Mouse (Mus musculus) brown adipose tissue, adult 24 weeks (tissue): ENCODE data around the gene Ptov1. TPM values are rescaled to one million over a fixed set of nuclear protein-coding genes. Genes with fewer than 3 reads are reported as not detected.

Source experiments
- H3K27ac ChIP-seq: fragments of 200-500 bp; replicated peaks from 2 replicates; pipeline ENCODE4 v1.5.1; 2012; ENCODE audit warnings: low read depth, mild to moderate bottlenecking, low read length
- H3K4me1 ChIP-seq: fragments of 200-500 bp; 2 replicates; pipeline ENCODE4 v1.6.1; 2012; ENCODE audit warnings: low read length, mixed read lengths; ENCODE audit not compliant: control insufficient read depth, insufficient read depth, insufficient read length
- H3K4me3 ChIP-seq: fragments of 200-500 bp; 2 replicates; pipeline ENCODE4 v1.5.1; 2012; ENCODE audit warnings: low read depth, mild to moderate bottlenecking, low read length, moderate library complexity; ENCODE audit not compliant: insufficient read depth
- polyA plus RNA-seq: library from polyadenylated mRNA; stranded (reverse); fragments of >200 nt; gene quantifications from 2 replicates; pipeline ENCODE4 v1.2.4, GENCODE M21; 2012; ENCODE audit not compliant: missing spikeins, insufficient read depth, insufficient read length

The Ptov1 gene
- polyA plus RNA-seq = 68.5 and 73.6 TPM in 2 replicates

GRCm38 (mm10) chr7:44869697-44870528 is at the start of gene Ptov1:
Ptov1 (minus strand) TSS chr7:44869788.
- peak within 1 kb of the TSS; percentile 85 for H3K27ac ChIP-seq
- H3K4me3 ChIP-seq = peak within 1 kb of the TSS; percentile 74
- peaks cover 20% of the 10 kb centered on the region for H3K4me1 ChIP-seq

DNA sequence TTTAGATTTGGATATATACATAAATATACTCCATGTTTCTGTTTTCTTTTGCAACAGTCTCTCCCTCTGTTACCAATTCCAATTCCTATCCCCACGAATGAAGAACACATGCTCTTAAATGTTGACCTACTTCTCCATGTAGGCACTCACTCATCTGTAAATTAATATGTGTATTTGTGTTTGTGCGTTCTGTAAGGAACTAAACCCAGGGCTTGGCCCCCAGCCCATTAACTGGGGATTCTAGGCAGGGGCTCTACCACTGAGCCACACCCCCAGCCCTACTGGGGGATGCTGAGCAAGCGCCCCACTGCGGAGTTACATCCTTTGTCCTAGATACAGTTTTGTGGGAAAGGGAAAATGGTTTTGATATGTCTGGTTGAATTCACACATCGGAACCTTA is 49.5 kb upstream of the Ptov1 start:
- no peak overlapping the region for H3K27ac ChIP-seq
- no peak overlapping the region for H3K4me3 ChIP-seq
- 0 out of 2 replicates have a peak, but pooled peaks cover 2% of the 10 kb centered on the region for H3K4me1 ChIP-seq

DNA sequence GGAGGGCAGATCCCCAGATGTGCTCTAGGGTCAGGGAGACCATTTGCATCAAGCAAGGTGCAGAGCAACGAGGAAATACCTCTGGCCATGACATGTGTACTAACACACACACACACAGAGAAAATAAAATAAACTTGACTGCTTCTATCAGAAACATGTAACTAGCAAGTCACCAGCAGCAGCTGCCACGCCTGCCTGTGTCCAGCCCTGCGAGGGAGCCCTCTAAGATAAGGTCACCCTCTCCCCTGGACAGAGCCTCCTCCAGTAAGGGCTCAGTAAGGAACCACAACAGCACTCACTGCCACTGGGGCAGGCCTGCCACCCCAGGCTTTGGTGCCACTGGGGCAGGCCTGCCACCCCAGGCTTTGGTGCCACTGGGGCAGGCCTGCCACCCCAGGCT is 48.6 kb upstream of the Ptov1 start:
- H3K4me3 ChIP-seq = no peak overlapping the region
- no peak overlapping the region for H3K27ac ChIP-seq
- H3K4me1 ChIP-seq = 0 out of 2 replicates have a peak, but pooled peaks cover 2% of the 10 kb centered on the region

- 0 out of 2 replicates have a peak, but pooled peaks cover 2% of the 10 kb centered on the region for H3K4me1 ChIP-seq
- H3K27ac ChIP-seq = no peak overlapping the region
- no peak overlapping the region for H3K4me3 ChIP-seq
Observed at GRCm38 (mm10) chr7:44916881-44917280, 47.3 kb upstream of the Ptov1 start.

- Histone ChIP-seq H3K27ac (no peak overlapping the region), H3K4me1 (0 out of 2 replicates have a peak, but pooled peaks cover 2% of the 10 kb centered on the region), H3K4me3 (no peak overlapping the region)
Observed at GRCm38 (mm10) chr7:44916191-44916590, 46.6 kb upstream of the Ptov1 start.

DNA sequence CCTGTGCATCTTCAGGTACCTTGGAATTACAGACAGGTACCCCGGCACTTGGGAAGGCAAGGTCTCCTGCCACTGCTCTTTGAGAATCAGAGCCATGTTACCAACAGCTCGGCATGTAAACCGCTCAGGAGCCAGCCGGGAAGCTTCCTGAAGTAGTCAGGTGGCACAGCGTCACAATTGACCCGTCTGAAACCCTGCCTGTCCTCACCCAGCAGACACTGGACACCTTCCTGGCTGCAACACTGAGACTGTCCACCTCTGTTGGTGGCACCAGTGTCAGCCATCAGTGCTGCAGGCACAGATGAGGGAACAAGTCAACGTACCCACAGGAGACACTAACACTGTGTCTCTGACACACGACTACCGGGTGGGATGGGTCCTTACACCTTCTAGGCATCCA is 45.7 kb upstream of the Ptov1 start:
- H3K4me3 ChIP-seq = no peak overlapping the region
- no peak overlapping the region for H3K27ac ChIP-seq

DNA sequence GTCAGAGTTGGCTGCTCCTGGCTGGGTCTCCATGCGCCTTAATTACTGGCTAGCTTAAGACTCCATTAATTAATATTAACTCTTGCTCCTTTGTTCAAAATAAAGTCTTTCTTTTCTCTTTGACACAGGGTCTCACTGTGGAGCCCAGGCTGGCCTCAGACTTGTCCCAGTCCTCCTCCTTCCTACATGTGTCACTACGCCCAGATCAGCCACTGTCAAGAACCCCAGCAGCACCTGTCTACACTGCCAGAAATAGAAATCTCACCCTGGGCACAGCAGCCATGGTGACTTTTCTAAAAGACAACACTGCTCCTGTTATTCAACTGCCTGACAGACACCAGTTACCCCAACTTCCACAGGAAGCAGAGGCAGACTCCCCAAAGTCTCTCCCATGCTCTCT is 44.8 kb upstream of the Ptov1 start:
- H3K4me3 ChIP-seq = no peak overlapping the region
- 0 out of 2 replicates have a peak, but pooled peaks cover 2% of the 10 kb centered on the region for H3K4me1 ChIP-seq
- H3K27ac ChIP-seq = no peak overlapping the region

More for the DNA sequence above, 45.7 kb upstream of the Ptov1 start:
- H3K4me1 ChIP-seq = 0 out of 2 replicates have a peak, but pooled peaks cover 2% of the 10 kb centered on the region

DNA sequence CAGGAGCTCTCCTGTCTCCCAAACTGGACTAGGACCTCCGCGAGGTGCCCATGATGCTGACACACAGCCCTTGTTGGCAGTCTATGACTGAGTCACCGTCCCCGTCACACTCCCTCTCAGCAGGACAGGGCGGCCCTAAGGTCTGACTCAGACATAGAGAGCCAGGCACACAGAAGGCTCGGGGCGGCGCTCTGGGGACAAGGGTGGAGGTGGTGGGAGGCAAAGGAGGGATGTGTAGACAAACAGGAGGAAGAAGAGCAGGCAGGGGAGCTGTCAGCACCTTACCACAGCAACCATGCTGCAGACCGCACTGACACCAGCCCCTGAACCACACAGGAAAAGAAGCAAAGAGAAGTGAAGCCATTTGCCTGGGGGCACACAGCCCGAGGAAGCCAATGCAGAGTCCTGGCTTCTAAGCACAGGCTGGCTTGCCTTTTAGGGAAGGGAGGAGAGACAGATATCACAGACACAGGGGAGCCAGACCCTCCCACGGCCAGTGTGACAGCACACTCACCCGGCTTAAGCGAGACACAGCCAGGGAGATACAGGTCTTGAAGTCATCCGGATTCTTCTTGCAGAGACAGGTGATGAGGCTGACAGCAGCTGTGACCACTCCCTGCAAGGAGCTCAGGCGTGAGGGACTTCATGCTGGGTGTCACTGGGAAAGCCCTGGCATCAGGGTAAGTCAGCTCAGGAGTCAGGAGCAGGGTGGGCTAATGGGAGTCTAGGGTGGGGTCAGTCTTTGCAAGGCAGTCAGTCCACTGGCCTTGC is 39.3 kb upstream of the Ptov1 start:
- H3K4me3 ChIP-seq = no peak overlapping the region
- no peaks in the 10 kb centered on the region for H3K4me1 ChIP-seq
- H3K27ac ChIP-seq = no peak overlapping the region

DNA sequence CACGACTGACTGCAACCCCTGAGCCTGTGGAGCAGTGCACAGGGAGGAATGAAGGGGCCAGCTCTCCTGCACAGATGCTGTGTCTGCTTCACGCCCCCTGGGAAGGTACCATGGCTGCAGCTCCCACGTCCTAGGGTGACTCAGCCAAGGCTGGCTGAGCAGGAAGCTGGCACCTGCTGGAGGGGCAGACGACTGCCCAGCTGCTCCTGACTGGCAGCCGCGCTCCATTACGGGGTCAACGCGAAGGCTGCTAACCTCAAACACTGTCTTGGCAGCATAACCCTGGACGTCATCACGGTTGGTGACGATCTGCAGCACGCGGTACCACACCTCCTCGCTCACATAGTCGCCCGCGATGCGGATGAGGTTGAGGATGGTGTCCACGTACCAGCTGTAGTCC is 35.8 kb upstream of the Ptov1 start:
- no peak overlapping the region for H3K27ac ChIP-seq
- H3K4me3 ChIP-seq = no peak overlapping the region
- H3K4me1 ChIP-seq = peaks cover 2% of the 10 kb centered on the region; the same call in 1 of the 2 replicates

- Histone ChIP-seq H3K4me1 (peaks cover 7% of the 10 kb centered on the region), H3K27ac (0 out of 2 replicates have a peak overlapping the region, but pooled peaks have one; percentile 19), H3K4me3 (peak overlapping the region; percentile 52)
Observed at GRCm38 (mm10) chr7:44901230-44901722, 31.7 kb upstream of the Ptov1 start.

GRCm38 (mm10) chr7:44900632-44901031 is 31.0 kb upstream of the Ptov1 start:
- Histone ChIP-seq H3K4me1 (peaks cover 7% of the 10 kb centered on the region), H3K4me3 (no peak overlapping the region), H3K27ac (no peak overlapping the region)

GRCm38 (mm10) chr7:44898607-44899006 is 29.0 kb upstream of the Ptov1 start:
- H3K27ac ChIP-seq = no peak overlapping the region
- peaks cover 7% of the 10 kb centered on the region for H3K4me1 ChIP-seq
- H3K4me3 ChIP-seq = no peak overlapping the region

DNA sequence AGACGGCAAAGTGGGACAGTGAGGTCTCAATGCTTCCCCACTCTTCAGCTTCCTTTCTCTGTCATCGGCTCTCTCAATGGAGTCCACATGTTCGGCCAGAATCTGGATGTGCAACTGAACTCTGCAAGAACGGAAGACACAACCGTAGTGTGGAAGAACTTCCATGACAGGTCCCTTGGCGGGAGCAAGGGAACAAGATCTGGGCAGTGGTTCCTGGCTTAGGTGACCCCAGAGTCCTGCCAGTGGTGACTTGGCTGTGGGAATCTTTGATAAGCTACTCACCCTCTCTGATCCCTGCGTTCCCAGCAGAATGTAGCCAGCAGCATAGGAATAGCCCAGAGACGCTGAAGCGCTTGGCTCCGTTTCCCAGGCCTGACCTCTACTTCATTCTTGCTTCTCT is 26.9 kb upstream of the Ptov1 start:
- Histone ChIP-seq H3K4me1 (peaks cover 8% of the 10 kb centered on the region), H3K4me3 (peak overlapping the region; percentile 70), H3K27ac (peak overlapping the region; percentile 37; the same call in 1 of the 2 replicates)

DNA sequence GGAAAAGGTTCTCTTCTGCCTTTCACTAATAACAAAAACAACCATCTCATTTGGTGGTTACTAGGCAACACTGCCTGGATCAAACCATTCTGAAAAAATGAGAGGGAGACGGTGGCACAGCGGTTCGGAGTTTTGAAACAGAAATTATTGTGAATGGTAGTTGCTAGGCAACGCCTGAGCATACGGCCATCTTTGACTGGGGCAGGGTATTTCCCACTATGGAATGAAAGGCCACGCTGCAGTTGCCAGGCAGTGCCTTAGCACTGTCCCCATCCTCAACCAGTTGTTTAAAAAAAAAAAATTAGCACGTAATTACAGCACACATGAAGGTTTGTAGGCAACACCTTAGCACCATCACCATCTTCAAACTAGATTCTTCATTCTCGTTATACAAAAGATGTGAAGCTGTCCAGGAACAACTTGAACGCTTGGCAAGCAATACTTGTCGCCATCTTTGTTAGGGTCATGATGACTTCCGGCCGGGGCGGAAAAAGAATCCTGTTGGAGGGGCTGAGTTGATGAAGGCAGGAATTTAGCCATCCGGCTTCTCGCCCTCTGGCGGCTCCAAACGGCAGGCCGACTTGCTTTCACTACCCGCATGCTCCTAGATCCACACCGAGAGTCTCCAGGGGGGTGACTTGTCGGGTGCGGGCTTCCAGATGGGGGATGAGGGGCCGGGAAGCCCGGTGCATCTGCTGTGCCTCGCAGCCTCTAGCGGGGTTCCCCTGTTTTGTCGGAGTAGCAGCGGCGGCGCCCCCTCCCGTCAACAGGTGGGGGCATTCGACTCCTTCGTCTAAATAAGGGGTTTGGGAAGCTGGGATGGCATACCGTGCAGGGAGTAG is 26.2 kb upstream of the Ptov1 start, which contains the start of gene Fuz:
Gene Fuz (plus strand): TSS at position 487 of the 842 bp plus-strand sequence.
- H3K27ac ChIP-seq = peak within 1 kb of the TSS; percentile 48
- H3K4me1 ChIP-seq = peaks cover 11% of the 10 kb centered on the region
- peak within 1 kb of the TSS; percentile 70 for H3K4me3 ChIP-seq
